Mouse (Mus musculus) heart, adult 9 months (tissue): ENCODE results near the gene Aldh6a1.

Experiments
- DNase-seq, 2 experiments: peaks; one replicate each; pipeline ENCODE4 v3.0.0; 2022; ENCODE audit warnings: low spot score in 2 of 2

The Aldh6a1 gene

DNA sequence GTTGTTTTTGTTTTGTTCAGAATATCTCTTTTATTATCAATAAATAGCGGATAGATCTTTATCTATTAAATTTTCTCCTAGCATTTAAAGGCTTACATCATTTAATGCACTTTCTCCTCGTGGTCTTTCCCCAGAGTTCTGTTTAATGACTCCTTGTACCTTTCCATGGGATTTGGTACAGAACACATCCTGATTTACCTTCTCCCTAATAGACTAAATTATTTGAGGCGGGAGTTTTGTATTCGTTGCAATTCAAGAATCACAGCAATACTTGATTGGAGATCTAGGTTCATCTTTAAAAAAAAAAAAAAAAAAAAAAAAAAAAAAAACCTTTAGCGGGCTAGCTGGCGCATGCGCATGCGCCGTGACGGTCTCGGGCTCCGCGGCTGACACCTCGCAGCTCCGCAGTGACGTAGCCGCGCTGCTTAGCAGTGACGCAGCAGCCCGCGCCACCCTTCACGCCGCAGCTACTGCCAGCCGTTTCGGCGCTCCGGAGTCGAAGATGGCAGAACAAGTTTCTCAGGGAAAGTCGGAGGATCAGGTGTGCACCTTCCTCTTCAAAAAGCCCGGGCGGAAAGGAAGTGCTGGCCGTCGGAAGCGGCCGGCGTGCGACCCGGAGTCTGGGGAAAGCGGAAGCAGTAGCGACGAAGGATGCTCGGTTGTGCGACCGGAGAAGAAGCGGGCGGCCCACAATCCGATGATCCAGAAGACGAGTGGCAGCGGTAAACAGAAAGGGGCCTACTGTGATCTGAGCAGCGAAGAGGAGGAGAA, 33.8 kb downstream of the Aldh6a1 start, which contains the start of gene Rnf113a2:
Gene Rnf113a2, plus strand, starts transcription at position 363 of the 771 bp plus-strand sequence.
- peak; percentile 74 to 81 for DNase-seq

DNA sequence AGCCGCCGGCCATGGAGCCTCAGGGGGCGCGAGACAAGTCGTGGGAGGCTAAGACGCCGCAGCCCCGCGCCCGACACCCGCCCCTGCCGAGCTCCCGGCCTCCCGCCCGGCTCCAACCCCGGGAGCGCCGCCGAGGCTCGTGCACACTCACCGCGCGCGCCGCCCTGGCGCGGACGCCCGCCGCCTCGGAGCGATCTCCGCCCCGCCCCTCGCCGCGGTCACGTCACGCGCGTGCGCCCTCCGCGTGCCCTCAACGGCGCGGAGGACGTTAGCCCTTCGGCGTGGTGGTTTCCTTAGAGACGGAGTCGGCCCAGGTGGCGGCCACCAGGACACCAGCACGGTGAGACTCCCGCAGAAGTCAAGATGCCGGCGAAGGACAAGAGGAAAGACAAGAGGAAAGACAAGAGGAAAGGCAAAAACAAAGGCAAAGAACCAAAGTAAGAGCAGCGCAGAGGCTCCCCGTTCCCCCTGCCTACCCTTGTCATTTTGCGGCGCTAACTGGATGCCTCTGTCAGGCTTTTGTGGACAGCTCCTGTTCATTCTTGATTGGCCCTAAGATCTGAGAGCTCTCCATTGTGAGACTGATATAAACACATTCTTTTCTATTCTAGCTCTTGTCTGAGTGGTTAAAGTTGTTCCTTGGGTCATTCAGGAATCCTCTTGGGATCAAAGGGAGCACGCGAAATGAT, 41.8 kb downstream of the Aldh6a1 start, which contains the start of the genes Entpd5 and Bbof1:
Gene Entpd5, minus strand, starts transcription at position 211 of the 689 bp plus-strand sequence.
Gene Bbof1, plus strand, starts transcription at position 253 of the 689 bp plus-strand sequence.
- DNase-seq, result peak; percentile 87 to 90

DNA sequence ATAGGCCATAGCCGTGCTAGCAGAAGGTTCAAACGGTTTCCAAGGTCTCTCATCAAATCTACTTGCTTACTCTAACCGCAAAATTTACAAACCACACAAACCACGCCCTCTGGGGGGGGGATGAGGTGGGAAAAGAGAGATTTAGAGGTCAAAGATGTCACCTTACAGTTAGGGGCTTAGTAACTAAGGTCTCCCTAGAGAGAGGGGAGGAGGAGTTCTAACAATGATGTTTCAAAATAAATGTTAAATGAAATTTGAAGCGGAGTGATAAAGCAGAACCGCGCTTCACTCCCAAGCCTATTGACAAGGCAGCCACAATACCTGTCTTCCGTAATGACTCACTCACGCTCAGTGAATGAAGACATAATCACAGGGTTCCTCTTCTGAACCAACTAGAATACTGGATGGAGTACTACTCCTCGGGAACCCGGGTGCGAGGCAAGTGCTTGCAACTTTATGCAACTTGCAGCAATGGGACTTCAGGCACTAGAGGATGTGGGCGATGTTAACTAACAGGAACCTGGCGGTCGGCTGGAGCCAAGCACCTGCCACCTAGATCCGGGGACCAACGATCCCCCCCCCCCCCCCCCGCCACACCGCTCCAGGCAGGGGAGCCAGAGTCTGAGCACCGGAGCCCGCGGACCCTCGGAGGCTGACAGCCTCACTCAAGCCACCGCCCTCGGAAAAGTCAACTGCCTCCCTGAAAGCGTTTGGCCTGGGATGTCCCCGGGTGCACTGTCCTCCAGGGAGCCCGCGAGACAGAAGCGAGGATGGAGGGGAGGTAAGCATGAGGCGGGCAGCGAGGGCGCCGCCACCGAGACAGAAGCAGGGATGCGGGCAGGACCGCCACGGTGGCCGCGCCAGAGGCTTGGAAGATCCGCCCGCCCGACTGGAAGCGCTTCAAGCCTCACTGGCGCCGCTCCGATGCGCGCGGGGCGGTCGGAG, 42.7 kb downstream of the Aldh6a1 start:
- peak in 1 of 2 experiments; percentile 6 for DNase-seq

DNA sequence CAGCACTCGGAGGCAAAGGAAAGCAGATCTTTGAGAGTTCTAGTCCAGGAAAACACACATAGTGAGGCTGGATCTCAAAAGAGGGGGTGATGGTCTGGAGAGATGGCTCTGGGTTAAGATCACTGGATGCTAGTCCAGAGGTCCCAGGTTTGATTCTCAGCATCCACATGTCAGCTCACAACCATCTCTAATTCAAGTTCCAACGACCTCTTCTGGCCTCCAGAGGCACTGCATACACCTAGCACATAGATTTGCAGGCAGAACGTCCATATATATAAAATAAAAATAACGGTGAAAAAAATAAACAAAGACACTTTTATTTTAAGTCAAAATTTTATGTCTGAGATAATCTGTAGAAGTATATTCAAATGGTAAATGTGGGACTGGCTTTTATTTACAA, 43.5 kb downstream of the Aldh6a1 start:
- no peak for DNase-seq

DNA sequence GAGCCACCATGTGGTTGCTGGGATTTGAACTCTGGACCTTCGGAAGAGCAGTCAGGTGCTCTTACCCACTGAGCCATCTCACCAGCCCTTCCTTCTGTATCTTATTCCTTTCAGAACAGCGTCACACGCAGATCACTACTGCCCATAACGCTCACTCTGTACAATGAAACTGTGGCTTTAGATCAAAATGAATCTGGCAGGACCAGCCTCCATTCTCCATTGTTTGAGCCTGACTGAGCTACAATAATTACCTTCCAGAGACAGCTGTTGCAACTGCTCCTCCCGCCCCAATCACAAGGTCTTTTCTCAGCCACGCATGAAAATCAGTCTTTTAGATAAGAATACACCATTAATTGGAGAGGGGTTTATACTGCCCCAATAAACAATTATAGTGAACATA, 46.3 kb downstream of the Aldh6a1 start:
- DNase-seq, result no peak

DNA sequence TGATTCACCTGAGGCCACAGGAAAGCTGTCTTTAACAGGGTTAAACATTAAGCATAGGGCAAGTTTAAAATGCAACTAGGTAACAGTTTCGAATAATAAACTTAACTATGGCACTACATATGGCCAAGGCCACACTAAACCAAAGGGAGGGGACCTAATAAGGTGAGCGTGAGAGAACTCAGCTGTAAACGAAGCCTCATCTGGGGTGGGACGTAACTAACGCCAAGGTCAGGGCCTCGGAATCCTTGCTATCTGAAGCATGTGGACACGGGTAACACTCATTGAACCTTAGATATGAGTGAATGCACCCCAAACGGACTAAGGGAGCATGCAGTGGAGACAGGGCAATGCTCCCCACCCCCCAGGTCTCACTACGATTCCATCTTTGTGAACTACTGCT, 47.9 kb downstream of the Aldh6a1 start:
- no peak for DNase-seq

DNA sequence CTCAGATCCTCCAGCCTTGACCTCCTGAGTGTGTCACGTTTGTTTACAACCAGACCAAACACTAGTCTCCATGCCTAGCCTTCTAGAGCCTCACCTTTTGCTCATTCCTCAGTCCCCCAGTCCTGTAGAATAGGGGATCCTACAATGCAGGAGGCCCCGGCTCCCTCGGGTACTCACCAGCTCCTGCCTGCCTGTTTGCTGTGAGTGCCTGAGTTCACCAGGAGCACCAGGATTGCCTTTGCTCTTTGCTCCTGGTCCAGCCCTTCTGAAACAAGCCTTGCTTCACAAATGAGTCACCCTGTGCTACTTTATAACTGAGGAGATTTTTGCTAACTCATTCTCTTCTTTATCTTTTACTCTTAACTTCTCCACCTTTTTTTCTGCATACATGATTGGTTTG, 50.2 kb downstream of the Aldh6a1 start:
- DNase-seq, result no peak

DNA sequence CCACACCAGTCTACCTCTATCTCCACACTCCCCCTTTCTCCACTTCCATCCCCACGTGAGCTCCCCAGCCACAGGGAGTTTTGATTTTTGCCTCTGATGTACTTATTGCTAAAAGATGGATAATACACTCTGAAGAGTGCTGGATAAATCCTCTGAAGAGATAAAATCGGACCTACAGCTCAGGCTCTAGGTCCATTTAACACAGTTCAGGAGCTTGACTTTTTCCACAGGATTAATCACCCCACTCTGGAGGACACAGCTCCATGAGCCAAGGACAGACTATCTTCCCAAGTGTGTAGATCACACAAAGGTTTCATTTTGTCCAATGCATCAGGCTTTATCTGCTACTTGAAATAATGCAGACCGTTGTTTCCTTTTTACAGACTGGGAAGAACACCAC, 50.7 kb downstream of the Aldh6a1 start:
- DNase-seq, result no peak

DNA sequence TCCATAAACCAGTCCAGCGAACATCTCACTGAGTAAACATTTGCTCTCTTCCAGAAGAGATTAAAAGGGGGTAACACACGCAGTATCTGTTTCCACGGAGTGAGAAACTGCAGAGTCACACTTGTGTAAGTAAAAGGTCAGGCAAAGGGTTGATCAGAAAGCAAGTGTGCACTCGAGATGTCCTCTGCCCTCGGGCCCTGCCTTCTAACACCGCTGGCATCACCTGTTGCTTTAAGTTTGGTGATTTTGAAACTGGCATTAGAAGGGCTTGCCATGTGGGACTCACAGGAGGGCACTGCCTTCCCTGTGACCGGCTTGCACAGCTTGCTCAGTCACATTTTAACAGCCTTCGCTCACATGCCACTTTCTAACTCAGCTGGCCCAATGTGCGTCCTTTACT, 51.1 kb downstream of the Aldh6a1 start:
- no peak for DNase-seq

DNA sequence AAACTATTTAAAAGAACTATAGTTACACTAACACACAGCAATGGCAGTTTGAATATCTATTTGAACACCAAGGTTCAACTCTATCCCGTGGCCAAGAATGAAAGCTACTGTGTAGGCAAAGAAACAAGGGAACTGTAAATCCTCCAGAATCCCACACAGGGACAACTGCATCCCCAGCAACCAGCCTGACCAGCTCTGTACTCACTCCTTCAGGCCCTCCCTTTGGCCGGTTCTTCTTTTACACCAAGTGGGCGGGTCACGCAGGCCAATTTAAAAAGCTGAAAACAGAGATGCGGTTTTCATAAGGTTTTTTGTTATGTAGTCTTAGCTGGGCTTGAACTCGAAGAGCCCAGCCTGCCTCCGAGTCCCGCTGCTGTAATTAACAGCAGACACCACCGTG, 51.7 kb downstream of the Aldh6a1 start:
- DNase-seq, result no peak

DNA sequence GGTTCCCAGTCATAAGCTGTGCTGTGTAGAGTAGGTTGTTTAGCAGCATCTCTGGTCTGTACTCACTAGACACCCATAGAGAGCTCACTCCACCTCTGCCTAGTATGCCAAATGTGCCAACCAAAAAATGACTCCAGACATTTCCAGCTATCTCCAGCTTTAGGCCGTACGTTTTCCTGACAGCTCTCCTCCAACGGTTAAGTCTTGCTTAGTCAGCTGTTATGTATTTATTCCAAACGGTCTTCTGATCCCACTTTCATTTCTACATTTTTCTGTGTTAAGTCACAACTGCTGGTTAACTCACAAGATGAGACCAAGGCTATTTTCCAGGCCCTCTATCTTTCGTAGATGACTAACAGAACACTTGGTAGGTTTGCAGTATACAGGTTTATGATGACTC, 52.2 kb downstream of the Aldh6a1 start:
- no peak for DNase-seq

DNA sequence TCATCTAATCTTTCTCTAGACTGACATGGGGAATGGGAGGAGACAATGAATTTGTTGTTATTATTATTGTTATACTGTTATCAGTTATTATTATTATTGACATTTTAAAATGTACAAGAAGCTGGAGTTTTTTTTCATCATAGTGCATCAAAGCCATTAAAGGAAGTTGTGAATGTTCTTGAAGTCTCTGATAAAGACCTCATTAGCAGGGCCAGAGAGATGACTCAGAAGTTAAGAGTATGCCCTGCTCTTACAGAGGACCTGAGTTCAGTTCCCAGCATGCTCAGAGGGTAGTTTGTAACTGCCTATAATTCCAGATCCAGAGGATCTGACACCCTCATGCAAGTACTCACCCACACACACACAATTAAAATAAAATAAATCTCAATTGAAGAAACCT, 53.1 kb downstream of the Aldh6a1 start:
- DNase-seq, result no peak

DNA sequence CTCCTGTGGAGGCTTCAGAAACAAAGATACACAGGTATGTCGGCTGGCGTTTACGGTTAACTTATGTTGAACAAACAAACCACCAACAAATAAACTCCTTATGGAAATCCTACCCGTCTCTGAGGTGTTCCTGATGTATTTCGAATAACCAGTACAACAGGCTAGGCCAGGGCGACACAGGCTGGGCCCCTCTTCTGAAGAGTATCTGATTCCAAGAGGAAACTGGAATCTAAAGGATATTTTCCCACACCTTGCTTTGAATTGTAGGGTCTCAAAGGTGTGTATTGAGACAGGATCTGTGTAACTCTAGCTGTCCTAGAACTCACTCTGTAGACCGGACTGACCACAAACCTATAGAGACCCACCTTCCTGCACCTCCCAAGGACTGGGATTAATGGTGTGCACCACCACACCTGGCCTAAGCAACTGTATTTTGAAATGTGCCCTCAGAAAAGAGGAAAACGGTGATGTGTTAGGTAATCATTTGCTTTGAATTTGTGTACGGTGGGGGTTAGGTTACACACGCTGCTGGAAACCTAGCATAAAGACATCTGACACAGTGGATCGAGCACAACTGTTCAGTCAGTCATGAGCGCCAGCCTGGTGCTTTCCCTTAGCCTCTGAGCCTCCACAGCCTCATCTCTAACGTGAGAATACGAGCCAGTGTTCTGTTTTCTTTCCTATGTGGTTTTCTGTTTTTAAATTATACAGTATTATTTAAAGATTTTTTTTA, 53.7 kb downstream of the Aldh6a1 start:
- DNase-seq, result no peak

DNA sequence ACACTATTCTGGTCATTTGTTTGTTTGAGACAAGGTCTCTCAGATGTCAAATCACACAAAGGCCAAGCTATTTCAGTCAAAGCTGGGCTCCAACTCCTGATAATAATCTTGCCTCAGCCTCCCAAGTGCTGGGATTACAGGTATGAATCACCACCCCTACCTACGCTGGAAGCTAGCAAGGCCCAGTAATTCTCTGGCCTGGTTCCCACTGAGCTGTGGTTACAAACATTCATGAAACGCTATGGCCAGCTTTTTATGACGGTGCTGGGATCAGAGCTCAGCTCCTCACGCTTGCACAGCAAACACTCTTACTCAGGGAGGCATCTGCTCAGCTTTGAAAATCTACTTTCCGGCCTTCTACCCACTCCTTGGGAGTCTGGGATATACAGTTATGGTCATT, 57.0 kb downstream of the Aldh6a1 start:
- DNase-seq, result no peak

DNA sequence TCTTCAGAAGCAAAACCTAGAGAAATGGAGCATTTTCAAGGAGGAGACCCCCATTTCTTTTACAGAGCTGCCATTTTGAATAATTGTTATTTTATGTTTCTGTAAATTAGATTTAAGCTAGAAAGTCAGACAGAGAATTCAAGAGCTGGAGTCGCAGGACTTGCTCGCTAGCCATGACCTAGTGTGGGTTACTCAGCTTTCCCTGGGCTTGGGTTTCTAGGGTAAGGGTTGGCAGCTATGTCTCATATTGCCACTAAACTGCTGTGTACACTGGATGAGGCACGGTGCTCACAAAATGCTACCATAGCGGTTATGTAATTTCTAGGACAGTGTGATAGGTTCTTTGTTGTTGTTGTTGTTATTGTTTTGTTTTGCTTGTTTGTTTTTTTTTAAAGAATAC, 58.1 kb downstream of the Aldh6a1 start:
- no peak for DNase-seq

DNA sequence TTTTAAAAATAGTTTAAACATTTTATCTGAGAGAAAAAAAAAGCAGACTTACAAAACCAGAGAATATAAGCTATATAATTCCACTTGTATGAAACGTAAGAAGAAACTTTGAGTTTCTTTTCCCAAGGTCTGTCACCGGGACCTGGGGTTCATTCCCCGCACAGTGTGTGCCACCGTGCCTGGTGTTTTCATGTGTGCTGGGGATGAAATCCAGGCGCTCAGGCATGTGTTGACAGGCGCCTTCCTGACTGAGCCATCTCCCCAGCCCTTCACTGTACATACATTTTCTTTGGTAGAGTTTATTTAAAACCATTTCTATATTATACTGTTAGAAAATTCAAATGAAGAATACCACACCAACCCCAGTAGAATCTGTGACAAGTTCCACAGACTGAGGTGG, 60.5 kb downstream of the Aldh6a1 start:
- DNase-seq, result peak in 1 of 2 experiments; percentile 20

DNA sequence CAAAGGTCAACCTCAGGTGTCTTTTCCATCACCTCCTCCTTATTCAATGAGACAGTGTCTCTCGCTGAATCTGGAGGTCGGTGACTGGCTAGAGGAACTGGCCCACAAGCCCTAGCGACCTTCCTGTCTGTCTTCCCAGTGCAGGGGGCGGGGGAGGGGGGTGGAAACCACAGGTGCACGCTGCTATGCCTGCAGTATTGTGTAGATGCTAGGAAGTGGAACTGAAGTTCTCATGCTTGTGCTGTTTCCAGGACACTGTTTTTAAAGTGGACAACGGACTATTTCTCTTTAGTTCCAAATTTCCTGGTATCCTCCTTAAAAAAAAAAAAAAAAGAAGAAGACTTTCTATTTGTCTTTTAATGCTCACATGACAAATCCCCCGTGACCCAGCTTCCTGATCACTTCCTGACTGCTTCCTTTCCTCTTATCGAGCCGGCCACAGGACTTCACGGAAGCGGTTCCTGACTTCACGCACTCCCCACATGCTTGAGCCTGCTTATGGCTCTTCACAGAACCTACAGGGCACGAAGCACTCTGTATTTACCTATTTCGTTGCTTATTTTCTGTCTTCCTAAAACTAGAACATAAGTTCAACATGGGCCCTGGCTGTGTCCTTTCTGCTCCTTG, 61.9 kb downstream of the Aldh6a1 start:
- peak in 1 of 2 experiments; percentile 11 for DNase-seq

DNA sequence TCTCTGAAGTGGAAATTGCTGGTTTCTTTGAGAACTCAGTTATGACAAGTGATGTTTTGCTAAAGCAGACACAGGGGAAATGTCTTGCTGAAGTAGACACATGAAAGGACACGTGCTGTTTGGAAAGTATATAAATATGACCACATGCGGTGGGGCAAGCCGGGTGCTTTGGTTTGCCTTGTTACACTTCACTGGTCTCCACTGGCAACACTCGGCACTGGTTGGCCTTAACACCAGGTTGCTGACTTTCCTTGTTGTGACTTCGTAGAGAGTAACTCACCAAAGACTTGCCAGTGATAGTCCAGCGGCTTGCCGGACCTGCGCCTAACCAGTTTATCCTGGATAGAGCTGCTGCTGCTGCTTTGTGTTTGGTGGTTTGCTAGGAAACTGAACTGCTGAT, 62.7 kb downstream of the Aldh6a1 start:
- DNase-seq, result peak in 1 of 2 experiments; percentile 21

DNA sequence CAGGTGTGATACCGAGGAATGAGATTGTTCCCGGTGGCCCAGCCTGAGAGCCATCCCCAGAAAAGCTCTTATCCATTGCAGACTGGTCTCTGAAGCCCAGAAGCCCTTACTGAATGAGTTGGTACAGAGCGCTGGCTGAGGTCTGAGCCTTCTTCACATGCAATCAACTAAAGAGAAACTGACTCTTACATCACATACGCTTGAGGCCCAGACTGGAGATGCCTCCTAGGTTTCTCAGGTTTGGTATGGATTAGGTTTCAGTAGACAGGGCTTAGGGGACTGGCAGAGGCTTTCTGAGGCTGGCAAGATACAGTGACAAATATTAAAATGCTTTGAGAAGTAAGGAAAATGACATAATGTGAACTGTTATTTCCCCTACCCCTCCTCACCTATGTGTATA, 65.4 kb downstream of the Aldh6a1 start:
- no peak for DNase-seq

DNA sequence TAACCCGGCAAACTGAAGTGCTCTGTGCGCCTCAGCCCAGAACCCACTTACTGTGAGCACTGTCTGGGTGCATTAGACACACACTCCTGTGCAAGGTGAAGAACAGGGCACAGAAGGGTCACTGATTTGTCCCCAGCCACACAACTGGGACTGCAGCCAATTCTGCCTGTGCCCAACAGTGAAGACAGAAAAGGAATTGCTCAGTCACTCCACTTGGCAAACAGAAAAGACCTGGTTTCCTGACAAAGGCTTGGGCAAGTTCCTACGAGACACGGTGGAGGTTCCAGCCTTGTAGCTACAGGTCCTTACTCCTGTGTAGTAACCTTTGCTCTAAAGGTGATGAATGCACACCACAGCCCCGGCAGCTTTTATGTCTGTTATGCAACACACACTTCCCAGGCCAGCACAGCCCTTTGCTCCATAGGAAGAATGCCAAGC, 66.1 kb downstream of the Aldh6a1 start:
- DNase-seq, result peak; percentile 49 to 78

DNA sequence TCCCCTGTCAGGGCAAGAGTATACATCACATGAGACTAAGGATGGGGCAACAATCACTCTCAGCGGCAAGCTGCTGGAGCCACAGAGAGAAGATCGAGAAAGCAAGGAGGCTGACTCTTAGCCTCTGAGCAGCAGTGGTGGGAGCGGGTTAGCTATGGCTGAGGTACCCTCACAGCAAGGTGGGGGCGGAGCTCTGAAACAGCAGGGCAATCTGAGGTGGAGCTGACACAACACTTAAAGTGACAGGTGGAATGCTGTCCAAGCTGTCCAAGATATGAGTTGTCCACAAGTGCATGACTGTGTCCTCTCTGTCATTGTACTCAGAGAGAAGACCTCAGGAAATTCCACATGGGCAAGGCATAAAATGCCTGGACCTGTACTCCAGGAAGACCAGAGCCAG, 68.4 kb downstream of the Aldh6a1 start:
- peak; percentile 42 to 45 for DNase-seq
